Mouse (Mus musculus) MN1 (cell line): ENCODE measurements around the gene Ccdc17.
A peak's percentile ranks its signal among the peaks of the same experiment; 100 is the strongest.

Experiments
- DNase-seq: peaks from one replicate; pipeline ENCODE4 v3.0.0-alpha.2; 2016; ENCODE audit warnings: low spot score

Ccdc17 gene

DNA sequence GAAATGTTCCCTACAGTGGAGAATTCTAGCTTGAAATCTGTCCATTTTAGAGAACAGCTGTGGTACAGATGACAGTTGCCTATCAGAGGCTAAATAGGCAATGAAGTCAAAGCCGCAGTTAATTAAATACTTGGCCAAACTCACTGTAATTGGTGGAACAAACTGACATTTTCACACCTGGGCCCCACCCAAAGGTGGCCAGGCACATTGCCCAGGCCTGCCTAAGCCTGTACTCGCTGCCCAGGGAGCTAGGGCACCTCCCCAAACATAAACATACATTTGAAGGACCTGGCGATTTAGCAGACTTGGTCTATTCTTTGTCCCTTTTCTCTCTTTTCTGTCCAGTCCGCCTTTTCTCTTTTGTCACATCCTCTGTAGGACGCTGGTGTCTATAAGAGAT, at the start of gene Ccdc17:
Ccdc17 (plus strand) TSS at position 276 of the 400 bp plus-strand sequence.
- peak; percentile 7 for DNase-seq

DNA sequence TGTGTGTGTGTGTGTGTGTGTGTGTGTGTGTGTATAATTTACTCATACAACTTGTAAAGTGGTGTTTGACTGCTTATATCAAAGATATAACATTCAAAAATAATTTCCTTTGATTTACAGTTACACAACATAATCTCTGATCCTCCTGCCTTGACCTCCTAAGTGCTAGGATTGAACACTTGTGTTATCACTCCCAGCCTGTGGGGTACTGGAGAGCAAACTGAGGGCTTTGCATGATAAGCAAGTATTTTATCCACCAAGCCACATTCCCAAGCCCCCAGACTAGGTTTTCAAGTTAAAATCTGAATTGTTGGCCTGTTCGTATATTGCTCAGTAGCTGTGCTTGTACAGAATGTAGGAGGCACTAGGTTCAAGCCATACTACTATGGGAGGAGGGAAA, 46.0 kb upstream of the Ccdc17 start:
- no peak for DNase-seq

DNA sequence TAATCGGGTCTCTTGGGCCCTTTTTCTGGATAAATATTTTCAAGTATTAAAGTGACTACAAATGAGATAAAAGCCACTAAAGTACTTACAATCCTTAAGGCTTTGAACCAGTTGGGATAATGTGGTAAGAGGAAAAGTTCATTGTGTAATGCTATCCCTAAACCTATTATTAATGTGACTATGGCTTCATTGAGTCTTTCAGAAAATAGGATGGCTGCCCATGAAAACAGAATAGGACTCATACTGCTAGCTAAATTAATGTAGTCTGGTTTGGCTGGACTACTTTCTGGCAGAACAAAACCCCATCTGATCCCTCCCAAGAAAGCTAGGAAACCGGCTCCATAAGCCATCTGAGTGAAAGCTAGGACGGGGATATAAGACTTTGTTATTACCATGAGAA, 43.4 kb upstream of the Ccdc17 start:
- DNase-seq = no peak

DNA sequence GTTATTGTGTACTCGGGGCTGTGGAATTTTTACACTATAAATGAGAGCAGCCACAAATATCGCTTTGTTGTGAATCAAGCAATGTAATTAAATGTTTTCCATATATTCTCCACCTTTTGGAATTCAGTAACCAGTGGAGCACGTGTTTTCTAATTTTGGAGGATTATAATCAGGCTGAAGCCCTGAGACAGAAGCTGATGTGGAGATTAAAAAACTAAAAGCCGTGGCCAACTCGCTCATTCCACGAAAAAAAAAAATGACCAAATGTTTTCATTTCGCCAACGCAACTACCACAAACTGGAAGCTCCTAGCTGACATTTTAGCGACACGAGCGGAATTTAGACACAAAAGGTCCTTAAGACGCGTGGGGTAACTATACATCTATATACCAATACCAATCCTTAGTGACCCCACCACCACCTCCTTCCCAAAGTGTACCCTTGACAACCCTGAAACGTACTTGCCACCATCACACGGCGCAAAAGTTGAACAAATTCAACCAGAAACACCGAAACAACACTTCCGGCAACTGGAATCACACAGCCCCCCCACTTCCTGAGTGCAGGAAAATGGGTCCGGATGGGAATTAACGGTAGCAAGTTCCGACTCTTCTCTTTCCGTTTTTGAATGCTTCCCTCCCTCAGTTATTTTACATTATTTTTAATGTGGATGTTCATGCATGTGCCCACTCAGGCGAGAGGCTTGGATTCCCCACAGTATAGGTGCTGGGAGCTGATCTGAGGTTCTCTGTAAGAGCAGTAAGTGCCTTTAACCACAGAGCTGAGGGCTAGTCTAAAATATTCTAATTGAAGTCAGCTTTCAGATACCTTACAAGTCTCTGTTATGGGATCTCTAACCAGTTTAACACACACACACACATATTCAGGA, 40.8 kb upstream of the Ccdc17 start, which contains the start of gene Tmem69:
Tmem69 (minus strand) TSS at position 524 of the 888 bp plus-strand sequence.
- peak; percentile 74 for DNase-seq

DNA sequence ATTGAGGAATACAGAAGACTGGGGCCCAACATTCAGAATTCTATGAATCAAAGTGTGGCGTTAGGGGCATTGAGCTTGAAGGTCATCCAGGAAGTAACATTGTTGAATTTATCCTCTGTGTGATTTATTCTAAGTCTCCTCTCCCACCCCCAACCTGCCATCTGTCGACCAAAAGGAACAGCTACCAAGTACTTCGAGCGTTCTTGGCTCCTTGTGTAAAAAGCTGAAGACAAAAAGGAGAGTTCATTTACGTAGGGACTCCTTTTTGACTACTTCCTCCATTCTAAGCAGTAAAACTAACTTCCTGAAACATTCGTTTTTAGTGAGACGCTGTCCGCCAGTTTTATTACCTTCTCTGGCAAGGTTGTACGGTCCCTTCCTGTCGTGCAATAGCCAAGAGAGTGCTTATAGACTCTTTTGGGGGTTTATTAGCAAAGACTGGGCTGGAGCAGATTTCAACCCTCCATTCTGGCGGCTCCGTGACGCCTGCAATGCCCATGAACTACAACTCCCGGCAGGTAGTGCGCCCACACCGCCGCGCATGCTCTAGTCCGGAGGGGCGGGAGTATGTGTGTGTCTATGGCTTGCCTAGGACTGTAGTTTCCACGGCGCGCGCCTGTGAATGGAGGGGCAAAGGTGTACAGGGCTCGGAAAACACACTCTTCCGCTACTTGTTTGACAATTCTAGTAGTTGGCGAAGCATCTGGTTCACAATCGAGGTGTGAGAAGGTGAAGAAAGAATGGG, 39.7 kb upstream of the Ccdc17 start:
- peak; percentile 86 for DNase-seq

DNA sequence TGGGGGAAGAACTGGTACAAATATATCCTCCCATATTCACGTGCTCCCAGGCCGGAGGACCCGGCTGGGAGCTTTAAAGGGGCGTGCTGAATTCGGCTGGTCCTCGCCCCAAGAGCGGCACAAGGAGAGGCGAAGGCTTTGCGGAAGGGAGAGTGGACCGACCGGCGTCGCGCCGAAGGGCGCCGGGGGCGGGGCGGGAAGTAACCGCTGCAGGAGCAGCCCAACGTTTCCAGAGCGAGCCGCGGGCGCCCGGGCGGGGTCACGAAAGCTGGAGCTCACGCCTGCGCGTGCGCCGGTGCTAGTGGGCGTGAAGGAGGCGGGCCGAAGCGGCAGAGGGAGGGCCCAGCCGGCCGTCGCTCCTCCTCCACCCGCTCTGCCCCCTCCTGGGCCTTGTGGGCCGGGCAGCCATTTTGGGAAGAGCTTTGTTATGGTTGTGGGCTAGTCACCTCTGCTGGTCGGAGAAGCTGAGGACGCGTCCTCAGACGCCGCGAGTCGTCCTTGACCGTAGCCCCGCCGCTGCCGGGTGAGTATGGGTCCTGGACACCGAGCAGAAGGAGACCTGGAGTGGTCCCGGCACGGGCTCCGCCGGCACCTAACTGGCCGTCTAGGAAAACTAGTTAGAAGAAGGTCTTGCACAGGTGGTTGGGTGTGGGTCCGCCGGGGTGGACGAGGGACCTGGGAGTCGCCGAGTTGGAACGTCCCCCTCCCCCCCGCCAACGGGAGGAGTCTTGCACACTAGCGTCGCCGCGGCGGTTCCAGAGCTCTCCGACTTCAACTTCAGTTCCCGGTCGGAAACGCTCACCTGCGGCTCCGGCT, 38.9 kb upstream of the Ccdc17 start, which contains the start of gene Gpbp1l1:
Gpbp1l1 (plus strand) TSS at position 353 of the 816 bp plus-strand sequence.
- DNase-seq = peak; percentile 90

DNA sequence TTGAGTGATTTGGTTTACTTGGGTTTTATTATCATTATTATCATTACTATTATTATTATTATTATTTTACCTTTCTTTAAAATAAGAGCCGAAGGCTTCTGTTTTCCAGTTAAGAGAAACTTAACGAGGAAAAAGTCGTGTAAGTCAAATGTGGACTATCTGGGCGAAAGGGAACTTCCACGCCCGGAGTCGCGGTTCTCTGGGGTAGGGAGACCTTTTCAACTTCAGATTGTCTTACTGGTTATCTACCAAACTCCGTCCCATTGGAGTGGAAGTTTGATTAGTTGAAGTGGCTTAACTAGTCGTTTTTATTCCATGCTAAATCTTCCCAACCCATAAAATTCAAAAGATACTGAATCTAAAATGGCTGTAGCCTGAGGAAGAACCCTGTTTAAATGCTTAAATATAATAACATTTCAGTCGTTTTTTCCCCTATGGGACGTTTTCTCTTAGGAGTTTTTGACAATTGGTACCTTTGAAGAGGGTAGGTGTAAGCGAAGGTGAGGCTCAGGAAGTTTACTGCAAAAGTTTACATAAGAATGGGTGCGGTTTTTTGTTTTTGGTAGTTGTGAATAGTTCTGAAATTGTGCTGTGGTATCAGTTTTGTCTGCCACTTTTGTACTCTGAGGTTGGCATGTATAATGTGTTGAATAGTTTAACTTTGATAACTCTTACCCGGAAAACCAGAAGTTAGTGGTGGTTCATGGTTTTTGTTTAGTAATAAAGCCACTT, 38.1 kb upstream of the Ccdc17 start:
- DNase-seq = peak; percentile 7

DNA sequence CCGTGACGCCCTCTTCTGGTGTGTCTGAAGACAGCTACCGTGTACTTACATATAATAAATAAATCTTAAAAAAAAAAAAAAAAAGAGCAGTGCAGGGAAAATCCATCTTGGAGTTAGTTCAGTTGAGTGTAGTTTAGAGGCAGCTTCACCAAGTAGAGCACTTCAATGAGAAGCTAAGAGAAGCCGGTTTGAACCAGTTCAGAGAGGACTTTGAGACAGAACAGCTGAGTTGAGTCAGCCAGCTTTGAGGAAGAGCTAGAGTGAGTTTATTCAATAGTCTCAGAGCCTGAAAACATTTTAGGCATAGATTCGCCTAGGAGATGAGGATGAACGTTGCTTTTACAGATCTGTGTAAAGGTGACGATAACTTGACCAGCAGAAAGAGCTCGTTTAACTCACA, 661 bp upstream of the Ccdc17 start:
- DNase-seq = no peak

DNA sequence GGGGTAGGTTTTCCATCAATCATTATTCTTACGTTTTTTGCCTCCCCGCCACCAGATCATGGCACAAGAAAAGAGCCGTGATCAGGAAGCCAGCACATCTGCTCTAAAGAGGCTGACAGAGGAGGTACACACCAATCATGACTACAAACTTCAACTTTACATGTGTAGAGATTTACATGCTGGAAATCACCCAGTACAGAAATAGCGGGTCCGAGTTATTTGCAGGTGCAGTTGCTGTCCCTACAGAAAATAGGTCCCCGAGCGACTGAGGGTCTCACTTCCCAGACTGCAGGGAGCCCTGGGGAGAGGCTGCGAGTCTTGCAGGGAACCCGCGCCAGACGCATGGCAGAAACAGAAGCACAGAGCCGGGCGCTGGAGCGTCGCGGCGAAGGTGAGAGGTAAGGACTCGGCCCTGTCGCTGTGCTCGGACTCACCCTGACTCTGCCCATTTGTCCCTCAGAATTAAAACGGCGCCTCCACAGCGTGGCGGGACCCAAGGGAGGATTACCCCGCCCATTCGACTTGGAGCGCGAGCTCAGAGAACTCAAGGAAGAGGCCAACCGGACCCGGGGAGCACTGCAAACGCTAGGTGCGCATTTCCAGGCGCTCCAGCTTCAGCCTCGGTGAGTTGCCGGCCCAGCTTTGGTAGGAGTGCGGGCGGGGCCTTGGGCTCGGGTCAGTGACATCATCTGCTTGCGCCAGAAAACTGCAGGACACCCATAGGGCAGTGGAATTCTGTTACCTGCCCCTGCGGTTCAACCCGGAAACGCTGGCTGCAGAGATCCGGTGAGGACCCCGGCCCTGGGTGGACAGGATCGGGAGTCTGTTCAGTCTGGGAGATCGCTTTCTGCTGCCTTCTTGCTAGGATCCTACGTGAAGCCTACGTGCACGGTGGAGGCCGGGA, 776 bp downstream of the Ccdc17 start:
- peak; percentile 71 for DNase-seq

DNA sequence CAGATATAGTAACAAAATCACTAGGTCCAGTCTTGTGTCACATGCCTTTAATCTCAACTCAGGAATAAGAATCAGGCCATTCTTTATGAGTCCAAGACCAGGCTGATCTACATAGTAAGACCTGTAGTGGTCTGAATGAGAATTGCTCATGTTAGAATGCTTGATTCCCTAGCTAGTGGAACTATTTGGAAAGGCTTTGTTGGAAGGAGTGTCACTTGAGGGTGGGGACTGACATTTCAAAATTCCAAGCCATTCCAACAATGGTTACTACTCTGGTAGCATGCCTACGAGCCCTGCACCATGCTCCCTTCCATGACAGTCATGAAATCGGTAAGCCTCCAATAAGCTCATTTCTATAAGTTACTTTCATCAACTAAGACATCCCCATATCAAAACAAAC, 16.2 kb downstream of the Ccdc17 start:
- DNase-seq = no peak

DNA sequence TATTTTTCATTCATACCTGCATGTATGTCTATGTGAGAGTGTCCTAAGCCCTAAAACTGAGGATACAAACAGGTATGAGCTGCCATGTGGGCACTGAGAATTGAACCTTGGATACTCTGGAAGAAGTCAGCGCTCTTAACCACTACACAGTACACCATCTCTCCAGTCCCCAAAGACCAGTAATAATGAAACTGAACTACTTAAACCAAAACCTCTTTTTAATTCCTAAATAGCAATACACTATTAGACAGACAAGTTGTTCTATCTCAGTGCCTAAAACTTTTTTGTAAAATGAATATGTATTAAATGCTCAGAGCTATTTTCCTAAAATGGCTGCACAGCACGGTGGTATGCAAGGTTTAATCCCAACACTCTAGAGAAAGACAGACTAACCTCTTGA, 18.8 kb downstream of the Ccdc17 start:
- no peak for DNase-seq

DNA sequence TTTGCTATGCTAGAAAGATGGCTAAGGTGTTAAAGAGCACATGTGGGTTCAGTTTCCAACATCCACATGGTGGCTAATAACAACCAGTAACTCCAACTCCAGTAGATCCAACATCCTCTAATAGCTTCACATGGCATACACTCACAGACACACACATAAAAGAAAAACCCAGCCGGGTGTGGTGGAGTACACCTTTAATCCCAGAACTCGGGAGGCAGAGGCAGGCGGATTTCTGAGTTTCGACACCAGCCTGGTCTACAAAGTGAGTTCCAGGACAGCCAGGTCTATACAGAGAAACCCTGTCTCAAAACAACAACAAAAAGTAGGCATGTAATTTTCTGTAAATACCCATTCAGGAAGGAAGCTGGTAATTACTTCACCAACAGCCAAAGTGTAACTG, 28.4 kb downstream of the Ccdc17 start:
- no peak for DNase-seq

DNA sequence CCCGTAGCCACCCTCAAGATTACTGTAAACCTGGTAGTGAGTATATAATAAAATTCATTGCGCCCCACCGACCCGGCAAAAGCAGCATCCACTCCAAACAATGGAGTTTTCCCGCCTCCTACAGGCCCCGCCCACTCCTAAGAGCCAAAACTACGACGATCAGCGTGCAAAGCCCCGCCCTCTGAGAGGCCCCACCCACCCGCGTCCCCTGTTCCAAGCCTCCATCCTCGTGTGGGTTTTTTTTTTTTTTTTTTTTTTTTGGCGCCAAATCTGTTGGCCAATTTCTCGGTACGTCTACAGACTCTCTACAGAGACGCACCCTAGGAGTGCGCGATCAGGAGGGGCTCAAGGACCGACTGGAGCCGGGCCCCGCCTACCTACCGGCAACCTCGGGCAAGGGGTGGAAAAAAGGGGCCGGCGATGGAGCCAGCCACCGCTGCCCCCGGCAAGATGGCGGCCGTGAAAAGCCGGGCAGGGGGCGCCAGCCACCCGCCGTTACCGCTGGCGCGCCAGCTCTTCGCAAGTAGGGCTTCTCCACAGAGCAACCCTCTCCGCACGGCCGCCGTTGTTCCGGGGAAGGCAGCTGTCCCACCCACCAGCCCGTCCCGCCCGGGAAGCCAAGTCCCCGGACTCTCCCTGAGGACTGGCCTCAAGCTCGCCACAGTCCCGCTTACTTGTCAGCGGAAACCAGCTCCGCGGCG, 30.4 kb downstream of the Ccdc17 start:
- DNase-seq = peak; percentile 79

DNA sequence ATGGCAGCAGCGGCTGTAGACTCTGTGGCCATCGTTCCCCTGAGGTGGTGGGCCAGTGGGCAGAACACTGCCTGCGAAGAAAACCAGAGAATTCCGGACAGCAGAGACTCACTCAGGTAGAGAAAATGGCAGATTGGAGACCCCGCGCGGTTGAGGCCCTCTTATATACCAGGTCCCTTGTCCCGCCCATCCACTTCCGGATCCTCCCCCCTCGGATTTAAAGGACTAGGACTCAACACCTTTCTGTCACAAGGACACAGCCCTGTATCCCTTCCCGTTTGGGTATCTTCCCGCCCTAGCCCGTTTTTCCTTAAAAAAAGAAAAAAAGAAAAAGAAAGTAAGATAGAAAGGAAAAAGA, 30.9 kb downstream of the Ccdc17 start:
- peak; percentile 82 for DNase-seq

DNA sequence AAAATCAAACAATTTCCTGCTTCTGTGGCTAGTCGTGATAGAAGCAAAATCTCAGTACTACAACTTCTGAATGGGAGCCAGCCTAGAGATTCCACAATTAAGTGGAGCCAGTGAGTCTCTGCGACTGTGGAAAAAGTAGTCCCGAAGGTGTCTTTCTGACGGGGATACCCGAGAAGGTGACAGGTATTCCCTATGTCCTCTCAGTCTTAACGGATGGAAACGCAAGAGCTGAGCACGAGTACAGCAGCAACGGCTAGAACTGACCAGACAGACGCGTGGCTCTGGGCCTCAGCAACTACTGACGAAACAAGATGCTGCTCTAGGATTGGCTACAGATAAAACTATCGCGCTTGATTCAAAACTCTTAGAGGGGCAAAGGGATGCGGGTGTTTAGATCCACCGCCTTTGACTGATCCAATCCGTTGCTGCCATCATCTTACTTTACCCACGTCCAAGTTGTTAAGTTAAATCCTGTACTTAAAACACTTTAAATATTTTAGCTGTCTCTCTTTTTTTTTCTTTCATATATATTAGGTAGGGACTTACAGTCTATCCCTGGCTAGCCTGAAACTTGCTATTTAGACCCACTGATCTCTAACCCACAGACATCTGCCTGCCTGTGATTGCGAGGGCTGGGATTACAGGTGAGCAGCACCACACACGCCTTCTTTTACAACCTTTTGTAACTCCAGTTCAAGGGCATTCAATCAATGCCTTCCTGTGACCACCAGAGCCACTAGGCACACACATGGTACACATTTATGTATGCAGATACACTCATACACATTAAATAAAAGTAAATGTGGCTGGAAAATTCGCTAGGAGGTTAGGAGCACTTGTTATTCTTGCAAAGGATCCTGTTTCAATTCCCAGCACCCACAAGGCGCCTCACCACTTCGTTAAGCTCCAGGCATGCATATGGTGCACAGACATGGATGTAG, 31.5 kb downstream of the Ccdc17 start, which contains the start of gene Nasp:
Nasp (minus strand) TSS at position 220 of the 941 bp plus-strand sequence.
- peak; percentile 82 for DNase-seq

DNA sequence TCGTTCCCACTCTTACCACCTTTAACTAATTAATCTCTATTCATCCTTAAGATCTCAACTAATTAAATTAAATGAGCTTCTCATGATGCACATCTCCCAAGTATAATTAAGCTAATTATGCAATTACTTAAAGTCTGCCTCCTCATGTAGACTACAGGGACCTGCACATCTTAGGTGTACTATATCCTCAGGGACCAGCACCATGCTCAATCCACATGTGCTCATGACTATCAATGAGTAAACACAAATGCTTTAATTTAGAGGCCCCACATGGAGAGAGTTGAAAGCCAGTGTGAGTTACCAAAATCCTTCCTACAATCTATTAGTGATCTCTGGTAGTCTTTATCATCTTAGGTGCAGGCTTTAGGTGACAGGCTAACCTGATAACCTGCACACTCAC, 38.7 kb downstream of the Ccdc17 start:
- no peak for DNase-seq

DNA sequence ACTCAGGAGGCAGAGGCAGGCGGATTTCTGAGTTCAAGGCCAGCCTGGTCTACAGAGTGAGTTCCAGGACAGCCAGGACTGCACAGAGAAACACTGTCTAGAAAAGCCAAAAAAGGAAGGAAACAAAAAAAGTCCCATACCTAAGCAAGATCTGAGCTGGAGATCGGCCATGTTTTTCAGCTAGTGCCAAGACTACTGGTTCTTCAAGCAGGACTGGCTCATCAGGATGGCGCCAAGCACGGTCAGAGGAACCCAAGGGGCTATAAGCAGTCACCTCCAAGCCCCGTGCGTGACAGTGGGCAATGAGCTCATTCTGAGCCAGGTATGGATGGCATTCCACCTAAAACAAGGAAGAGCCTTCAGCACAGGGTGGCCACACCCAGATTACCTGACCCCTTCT, 42.4 kb downstream of the Ccdc17 start:
- DNase-seq = no peak

DNA sequence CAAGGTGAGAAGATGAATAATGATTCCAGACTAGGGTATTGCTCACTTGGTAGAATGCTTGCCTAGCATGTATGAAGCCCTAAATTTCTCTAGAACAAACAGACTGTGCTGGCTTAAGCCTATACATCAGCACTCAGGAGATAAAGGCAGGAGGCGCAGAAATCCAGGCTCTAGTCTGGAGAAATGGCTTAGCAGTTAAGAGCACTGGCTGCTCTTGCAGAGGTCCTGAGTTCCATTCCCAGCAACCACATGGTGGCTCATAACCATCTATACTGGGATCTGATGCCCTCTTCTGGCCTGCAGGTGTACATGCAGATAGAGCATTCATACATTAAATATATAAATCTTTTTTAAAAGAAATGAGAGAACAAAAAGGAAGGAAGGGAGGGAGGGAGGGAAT, 45.6 kb downstream of the Ccdc17 start:
- DNase-seq = no peak

DNA sequence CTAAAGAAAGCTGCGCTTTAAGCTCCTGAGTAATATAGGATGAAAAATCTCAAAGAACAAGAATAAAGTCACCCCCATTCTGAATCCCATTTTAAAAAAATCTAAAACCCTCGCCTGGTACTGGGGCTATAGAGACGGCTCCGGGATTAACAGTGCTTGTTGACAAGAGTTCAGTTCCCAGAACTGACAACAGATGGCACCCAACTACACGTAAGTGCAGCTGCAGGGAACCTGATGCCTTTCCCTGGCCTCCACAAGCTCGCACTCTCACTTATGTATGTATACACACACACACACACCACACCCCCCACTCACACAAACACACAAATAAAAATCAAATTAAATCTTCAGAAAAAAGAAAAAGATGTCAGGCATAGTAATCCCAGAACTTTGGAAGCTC, 47.9 kb downstream of the Ccdc17 start:
- DNase-seq = peak; percentile 30
